11 mouse cellular contexts compared by ENCODE assay signal in genomic region chr9:13874359-13874758, GRCm38 (mm10). TPM values are rescaled to one million over a fixed set of nuclear protein-coding genes. Genes with fewer than 3 reads are reported as not detected.
DNase-seq lines count a peak whose midpoint lies in the region; ATAC-seq and TF ChIP-seq lines count a peak whose summit lies in the region.
"Had no signal": no experiment of that assay in that cellular context is flagged by ENCODE, and none has a peak within 500 bp of the region (broad histone marks: within the 10 kb centered on the region; RNA-seq: fewer than 3 reads in every experiment).

No protein-coding gene starts in this region.

- H3K9me3 ChIP-seq in heart, postnatal 0 days (replicated peaks; ENCODE audit: control insufficient read depth, low read length) = no peaks in the 10 kb centered on the region
- no peaks in the 10 kb centered on the region for H3K9me3 ChIP-seq in heart, embryonic 12.5 days (replicated peaks)
- no peaks in the 10 kb centered on the region for H3K9me3 ChIP-seq in G1E (replicated peaks)
- H3K9me3 ChIP-seq in embryonic facial prominence, embryonic 14.5 days (ENCODE audit: control insufficient read depth, low read length) = no peaks in the 10 kb centered on the region
- H3K9me3 ChIP-seq in hindbrain, embryonic 13.5 days = no peaks in the 10 kb centered on the region
- H3K9me3 ChIP-seq: heart, embryonic 15.5 days had no signal

- DNase-seq in heart, postnatal 0 days (ENCODE audit: low spot score) = no peak
- peak; percentile 67 for DNase-seq in 3T3-L1 (ENCODE audit: low read depth, low spot score)
- DNase-seq in G1E (ENCODE audit: low spot score) = peak; percentile 2
- peak; percentile 32 for DNase-seq in embryonic facial prominence, embryonic 14.5 days (ENCODE audit: low spot score)
- no peak for DNase-seq in cerebellum, postnatal 14 days
- DNase-seq in left cerebral cortex, adult 18-20 months (ENCODE audit: low spot score in 2 of 2) = no peak
- DNase-seq: cerebellum, adult 11 months had no signal

- no peak overlapping the region for H3K4me3 ChIP-seq in heart, postnatal 0 days (ENCODE audit: low read depth, low read length)
- H3K4me3 ChIP-seq in heart, embryonic 12.5 days = no peak overlapping the region
- H3K4me3 ChIP-seq in G1E (ENCODE audit: low read depth, low read length) = no peak overlapping the region
- H3K4me3 ChIP-seq in embryonic facial prominence, embryonic 14.5 days (ENCODE audit: low read depth, low read length) = no peak overlapping the region
- no peak overlapping the region for H3K4me3 ChIP-seq in hindbrain, embryonic 13.5 days
- H3K4me3 ChIP-seq: heart, embryonic 15.5 days had no signal

- no peaks in the 10 kb centered on the region for H3K27me3 ChIP-seq in heart, postnatal 0 days (ENCODE audit: control insufficient read depth, insufficient read depth, low read length)
- H3K27me3 ChIP-seq in heart, embryonic 12.5 days (replicated peaks) = peaks cover 16% of the 10 kb centered on the region
- H3K27me3 ChIP-seq in G1E (ENCODE audit: insufficient read depth, low read length) = peaks cover 7% of the 10 kb centered on the region
- no peaks in the 10 kb centered on the region for H3K27me3 ChIP-seq in embryonic facial prominence, embryonic 14.5 days (replicated peaks; ENCODE audit: control insufficient read depth, insufficient read depth, low read length)
- H3K27me3 ChIP-seq in hindbrain, embryonic 13.5 days = no peaks in the 10 kb centered on the region

- H3K4me2 ChIP-seq in heart, postnatal 0 days (ENCODE audit: low read depth, low read length) = no peak overlapping the region
- no peak overlapping the region for H3K4me2 ChIP-seq in heart, embryonic 12.5 days
- H3K4me2 ChIP-seq in embryonic facial prominence, embryonic 14.5 days (ENCODE audit: low read depth, low read length) = no peak overlapping the region
- no peak overlapping the region for H3K4me2 ChIP-seq in hindbrain, embryonic 13.5 days
- H3K4me2 ChIP-seq: heart, embryonic 15.5 days; liver, embryonic 11.5 days had no signal

- WGBS in heart, postnatal 0 days = 46% methylated on average over 2 of the region's 2 CpGs
- 49% methylated on average over 2 of the region's 2 CpGs for WGBS in heart, embryonic 12.5 days
- WGBS in embryonic facial prominence, embryonic 14.5 days = 42% methylated on average over 2 of the region's 2 CpGs
- WGBS in hindbrain, embryonic 13.5 days = 56% methylated on average over 2 of the region's 2 CpGs

- ATAC-seq in heart, postnatal 0 days (ENCODE audit: insufficient read depth, low read depth) = no peak
- ATAC-seq in heart, embryonic 12.5 days (ENCODE audit: insufficient number of reproducible peaks, low FRiP score) = no peak
- ATAC-seq in G1E (ENCODE audit: extremely low read depth, insufficient number of reproducible peaks, low FRiP score, poor library complexity, severe bottlenecking) = no peak
- no peak for ATAC-seq in embryonic facial prominence, embryonic 14.5 days (ENCODE audit: low read depth)
- ATAC-seq in hindbrain, embryonic 13.5 days (ENCODE audit: low FRiP score) = no peak

- TF ChIP-seq CTCF in heart, postnatal 0 days (IDR thresholded peaks at IDR 0.05; ENCODE audit: low read depth) = 0 out of 2 replicates have a peak, but pooled peaks have one; percentile 30
- peak; percentile 10; the same call in 1 of the 2 replicates for TF ChIP-seq CTCF in G1E (IDR thresholded peaks at IDR 0.05; ENCODE audit: low read depth, low read length)

- H3K4me1 ChIP-seq in heart, postnatal 0 days (ENCODE audit: control insufficient read depth, insufficient read depth) = no peaks in the 10 kb centered on the region
- H3K4me1 ChIP-seq in heart, embryonic 12.5 days (replicated peaks) = no peaks in the 10 kb centered on the region
- H3K4me1 ChIP-seq in G1E (ENCODE audit: insufficient read depth, low read depth, low read length) = no peaks in the 10 kb centered on the region
- H3K4me1 ChIP-seq in embryonic facial prominence, embryonic 14.5 days (ENCODE audit: control insufficient read depth, insufficient read depth, low read length) = no peaks in the 10 kb centered on the region
- no peaks in the 10 kb centered on the region for H3K4me1 ChIP-seq in hindbrain, embryonic 13.5 days (replicated peaks)
- H3K4me1 ChIP-seq: heart, embryonic 15.5 days had no signal

- no peak for TF ChIP-seq EP300 in heart, postnatal 0 days (IDR thresholded peaks at IDR 0.05; ENCODE audit: low read depth)

- no peak overlapping the region for H3K9ac ChIP-seq in heart, postnatal 0 days (replicated peaks; ENCODE audit: low read depth, low read length)
- no peak overlapping the region for H3K9ac ChIP-seq in heart, embryonic 12.5 days
- no peak overlapping the region for H3K9ac ChIP-seq in embryonic facial prominence, embryonic 14.5 days (ENCODE audit: low read depth, low read length)
- H3K9ac ChIP-seq in hindbrain, embryonic 13.5 days = no peak overlapping the region
- H3K9ac ChIP-seq: heart, embryonic 15.5 days had no signal

- H3K27ac ChIP-seq in heart, postnatal 0 days (ENCODE audit: low read depth) = no peak overlapping the region
- H3K27ac ChIP-seq in heart, embryonic 12.5 days (ENCODE audit: poor library complexity, severe bottlenecking) = no peak overlapping the region
- H3K27ac ChIP-seq in embryonic facial prominence, embryonic 14.5 days (replicated peaks; ENCODE audit: low read depth, low read length) = no peak overlapping the region
- no peak overlapping the region for H3K27ac ChIP-seq in hindbrain, embryonic 13.5 days
- H3K27ac ChIP-seq: heart, embryonic 15.5 days had no signal

- no peaks in the 10 kb centered on the region for H3K36me3 ChIP-seq in heart, postnatal 0 days (replicated peaks; ENCODE audit: control insufficient read depth, insufficient read depth, low read length)
- H3K36me3 ChIP-seq in heart, embryonic 12.5 days = no peaks in the 10 kb centered on the region
- no peaks in the 10 kb centered on the region for H3K36me3 ChIP-seq in G1E (replicated peaks)
- no peaks in the 10 kb centered on the region for H3K36me3 ChIP-seq in embryonic facial prominence, embryonic 14.5 days (ENCODE audit: control insufficient read depth, insufficient read depth, low read length)
- no peaks in the 10 kb centered on the region for H3K36me3 ChIP-seq in hindbrain, embryonic 13.5 days
- H3K36me3 ChIP-seq: heart, embryonic 15.5 days had no signal

RNA-seq across cellular contexts. Expression of gene Fam76b, which starts 46.8 kb away (rescaled TPM):
- total RNA-seq in heart, postnatal 0 days (2014; rRNA removed; ENCODE audit: low replicate concordance) = 17.3 and 22.5 TPM in 2 replicates
- 9.5 and 9.6 TPM in 2 replicates for polyA plus RNA-seq in heart, postnatal 0 days (2015; fragmentation: Nextera tagmentation; extraction: Ambion mirVana)
- 19.8 and 21.3 TPM in 2 replicates for polyA plus RNA-seq in heart, embryonic 12.5 days (2016; fragmentation: Nextera tagmentation; extraction: Ambion mirVana)
- 74.5 and 81.2 TPM in 2 replicates for total RNA-seq in G1E (2014; fragmentation: Nextera tagmentation)
- 74.1 and 87.0 TPM in 2 replicates for total RNA-seq in G1E (2017)
- polyA plus RNA-seq in G1E (2012) = 20.9 and 25.3 TPM in 2 replicates
- polyA plus RNA-seq in embryonic facial prominence, embryonic 14.5 days (2014; fragmentation: Nextera tagmentation; extraction: Ambion mirVana) = 21.5 and 22.7 TPM in 2 replicates
- total RNA-seq in left cerebral cortex, adult 18-20 months (2021) = 10 to 100 TPM; 16.7 to 17.6 TPM
- 21.3 and 23.4 TPM in 2 replicates for polyA plus RNA-seq in hindbrain, embryonic 13.5 days (2015; fragmentation: Nextera tagmentation; extraction: Ambion mirVana)

RNA-seq across cellular contexts. Expression of gene Cep57, which starts 47.5 kb away (rescaled TPM):
- total RNA-seq in heart, postnatal 0 days (2014; rRNA removed; ENCODE audit: low replicate concordance) = 16.9 and 17.3 TPM in 2 replicates
- 28.5 and 29.9 TPM in 2 replicates for polyA plus RNA-seq in heart, postnatal 0 days (2015; fragmentation: Nextera tagmentation; extraction: Ambion mirVana)
- polyA plus RNA-seq in heart, embryonic 12.5 days (2016; fragmentation: Nextera tagmentation; extraction: Ambion mirVana) = 41.0 and 42.7 TPM in 2 replicates
- total RNA-seq in G1E (2014; fragmentation: Nextera tagmentation) = 84.5 and 94.1 TPM in 2 replicates
- total RNA-seq in G1E (2017) = 81.4 and 93.9 TPM in 2 replicates
- polyA plus RNA-seq in G1E (2012) = 12.2 and 14.0 TPM in 2 replicates
- 41.1 and 41.5 TPM in 2 replicates for polyA plus RNA-seq in embryonic facial prominence, embryonic 14.5 days (2014; fragmentation: Nextera tagmentation; extraction: Ambion mirVana)
- total RNA-seq in left cerebral cortex, adult 18-20 months (2021) = 10 to 100 TPM; 18.0 to 18.4 TPM
- 41.9 TPM in 2 replicates for polyA plus RNA-seq in hindbrain, embryonic 13.5 days (2015; fragmentation: Nextera tagmentation; extraction: Ambion mirVana)

Comparison
In these comparisons a context has a peak if more than half of its experiments do, and no peak if none do; other contexts are left out.
1. DNase-seq: peak in 3T3-L1 (single experiment), G1E (single experiment) and embryonic facial prominence, embryonic 14.5 days (single experiment); none in heart, postnatal 0 days (single experiment), cerebellum, postnatal 14 days (0 of 2) and left cerebral cortex, adult 18-20 months (0 of 2).